Mouse (Mus musculus): ENCODE results near the gene Ssb. TPM values are rescaled to one million over a fixed set of nuclear protein-coding genes. Genes with fewer than 3 reads are reported as not detected.

Ssb gene
- total RNA-seq (2022): 100 to 1,000 TPM; 149 to 159 (median 152) TPM

- DNase-seq: peak; percentile 89
These were observed at the start of gene Ssb for GRCm38 (mm10) chr2:69861485-69862091. TSS of gene Ssb (plus strand) at chr2:69861562.

GRCm38 (mm10) chr2:69816575-69816974, 44.8 kb upstream of the Ssb start:
- DNase-seq: no peak

- no peak for DNase-seq
These were observed 42.8 kb upstream of the Ssb start for GRCm38 (mm10) chr2:69818350-69819085.

- no peak for DNase-seq
These were observed 41.2 kb upstream of the Ssb start for GRCm38 (mm10) chr2:69820201-69820600.

GRCm38 (mm10) chr2:69821711-69822110, 39.7 kb upstream of the Ssb start, which contains the start of gene Klhl23:
TSS of gene Klhl23 (plus strand) at chr2:69821944.
- no peak for DNase-seq

GRCm38 (mm10) chr2:69822361-69823128, 38.8 kb upstream of the Ssb start:
- DNase-seq: peak; percentile 21

GRCm38 (mm10) chr2:69823129-69823677, 38.2 kb upstream of the Ssb start:
- DNase-seq: no peak

- no peak for DNase-seq
These were observed 35.5 kb upstream of the Ssb start for GRCm38 (mm10) chr2:69825898-69826297.

- no peak for DNase-seq
These were observed 35.0 kb upstream of the Ssb start for GRCm38 (mm10) chr2:69826380-69826779.

GRCm38 (mm10) chr2:69828031-69828430, 33.3 kb upstream of the Ssb start:
- DNase-seq: no peak

GRCm38 (mm10) chr2:69829680-69830079, 31.7 kb upstream of the Ssb start:
- DNase-seq: no peak

- no peak for DNase-seq
These were observed 31.2 kb upstream of the Ssb start for GRCm38 (mm10) chr2:69830116-69830515.

GRCm38 (mm10) chr2:69837244-69837967, 24.0 kb upstream of the Ssb start:
- DNase-seq: no peak

- no peak for DNase-seq
These were observed 23.4 kb upstream of the Ssb start for GRCm38 (mm10) chr2:69837996-69838395.

GRCm38 (mm10) chr2:69838707-69839106, 22.7 kb upstream of the Ssb start:
- no peak for DNase-seq

- DNase-seq: no peak
These were observed 21.1 kb upstream of the Ssb start for GRCm38 (mm10) chr2:69840261-69840660.

GRCm38 (mm10) chr2:69849215-69849614, 12.1 kb upstream of the Ssb start:
- no peak for DNase-seq

- DNase-seq: no peak
These were observed 9.8 kb upstream of the Ssb start for GRCm38 (mm10) chr2:69851427-69852058.

GRCm38 (mm10) chr2:69856392-69856791, 5.0 kb upstream of the Ssb start:
- DNase-seq: no peak

GRCm38 (mm10) chr2:69857882-69858281, 3.5 kb upstream of the Ssb start:
- DNase-seq: no peak

- peak; percentile 21 for DNase-seq
These were observed 350 bp upstream of the Ssb start for GRCm38 (mm10) chr2:69860972-69861452.
